In genomic region chrX:48405141-48405540, GRCm38 (mm10) we compare ENCODE assay signal across 12 mouse cellular contexts. TPM values are rescaled to one million over a fixed set of nuclear protein-coding genes. Genes with fewer than 3 reads are reported as not detected.
DNase-seq lines count a peak whose midpoint lies in the region; ATAC-seq lines count a peak whose summit lies in the region.
"Had no signal": no experiment of that assay in that cellular context is flagged by ENCODE, and none has a peak within 500 bp of the region (broad histone marks: within the 10 kb centered on the region; RNA-seq: fewer than 3 reads in every experiment).

No protein-coding gene starts in this region.

- whole genome bisulfite sequencing in liver, embryonic 12.5 days (ENCODE audit: insufficient replicate concordance): 43% methylated on average over 3 of the region's 3 CpGs
- WGBS in embryonic facial prominence, embryonic 14.5 days: 30% methylated on average over 3 of the region's 3 CpGs
- WGBS in heart, embryonic 16.5 days: 24% methylated on average over 3 of the region's 3 CpGs
- 40% methylated on average over 3 of the region's 3 CpGs for WGBS in kidney, embryonic 16.5 days

- no peaks in the 10 kb centered on the region for H3K27me3 ChIP-seq in liver, embryonic 12.5 days (replicated peaks)
- H3K27me3 ChIP-seq in embryonic facial prominence, embryonic 14.5 days (replicated peaks; ENCODE audit: control insufficient read depth, insufficient read depth, low read length): no peaks in the 10 kb centered on the region
- no peaks in the 10 kb centered on the region for H3K27me3 ChIP-seq in heart, embryonic 16.5 days (ENCODE audit: control insufficient read depth, insufficient read depth, low read length)
- H3K27me3 ChIP-seq in kidney, embryonic 16.5 days (ENCODE audit: insufficient read depth, low read length): no peaks in the 10 kb centered on the region

- no peak for ATAC-seq in liver, embryonic 12.5 days
- peak; percentile 70 for ATAC-seq in embryonic facial prominence, embryonic 14.5 days (ENCODE audit: low read depth)
- 0 out of 2 replicates have a peak, but pooled peaks have one; percentile 39 for ATAC-seq in heart, embryonic 16.5 days (replicated peaks; ENCODE audit: extremely low read depth, insufficient read depth, low FRiP score)
- peak; percentile 69 for ATAC-seq in monocyte, adult 5-6 weeks (replicated peaks; ENCODE audit: insufficient number of reproducible peaks, low FRiP score, low TSS enrichment, poor library complexity, severe bottlenecking)
- no peak for ATAC-seq in kidney, embryonic 16.5 days (ENCODE audit: low FRiP score, low TSS enrichment)

- no peak overlapping the region for H3K4me3 ChIP-seq in liver, embryonic 12.5 days
- H3K4me3 ChIP-seq in embryonic facial prominence, embryonic 14.5 days (ENCODE audit: low read depth, low read length): no peak overlapping the region
- H3K4me3 ChIP-seq in heart, embryonic 16.5 days (ENCODE audit: low read length): no peak overlapping the region
- no peak overlapping the region for H3K4me3 ChIP-seq in kidney, embryonic 16.5 days (ENCODE audit: low read length)
- H3K4me3 ChIP-seq: megakaryocyte, embryonic 14.5 days had no signal

- no peak overlapping the region for H3K27ac ChIP-seq in liver, embryonic 12.5 days
- H3K27ac ChIP-seq in embryonic facial prominence, embryonic 14.5 days (replicated peaks; ENCODE audit: low read depth, low read length): 0 out of 2 replicates have a peak overlapping the region, but pooled peaks have one; percentile 48
- peak overlapping the region; percentile 61 for H3K27ac ChIP-seq in heart, embryonic 16.5 days (ENCODE audit: low read length)
- H3K27ac ChIP-seq in kidney, embryonic 16.5 days (ENCODE audit: low read length): no peak overlapping the region
- H3K27ac ChIP-seq: hindbrain, embryonic 14.5 days had no signal

- H3K9ac ChIP-seq in liver, embryonic 12.5 days: no peak overlapping the region
- no peak overlapping the region for H3K9ac ChIP-seq in embryonic facial prominence, embryonic 14.5 days (ENCODE audit: low read depth, low read length)
- no peak overlapping the region for H3K9ac ChIP-seq in heart, embryonic 16.5 days (ENCODE audit: low read length)
- H3K9ac ChIP-seq in kidney, embryonic 16.5 days (replicated peaks; ENCODE audit: low read length): no peak overlapping the region
- H3K9ac ChIP-seq: hindbrain, embryonic 14.5 days had no signal

- H3K36me3 ChIP-seq in liver, embryonic 12.5 days: peaks cover 56% of the 10 kb centered on the region
- peaks cover 37% of the 10 kb centered on the region for H3K36me3 ChIP-seq in embryonic facial prominence, embryonic 14.5 days (ENCODE audit: control insufficient read depth, insufficient read depth, low read length)
- H3K36me3 ChIP-seq in heart, embryonic 16.5 days (ENCODE audit: control insufficient read depth, insufficient read depth): peaks cover 19% of the 10 kb centered on the region
- H3K36me3 ChIP-seq in kidney, embryonic 16.5 days (ENCODE audit: insufficient read depth, low read length): peaks cover 32% of the 10 kb centered on the region

- peaks cover 11% of the 10 kb centered on the region for H3K4me1 ChIP-seq in liver, embryonic 12.5 days
- H3K4me1 ChIP-seq in embryonic facial prominence, embryonic 14.5 days (ENCODE audit: control insufficient read depth, insufficient read depth, low read length): no peaks in the 10 kb centered on the region
- peaks cover 3% of the 10 kb centered on the region for H3K4me1 ChIP-seq in heart, embryonic 16.5 days (ENCODE audit: control insufficient read depth, insufficient read depth, low read length)
- H3K4me1 ChIP-seq in kidney, embryonic 16.5 days (ENCODE audit: insufficient read depth, low read length): no peaks in the 10 kb centered on the region

- peak; percentile 12 for DNase-seq in liver
- peak; percentile 67 for DNase-seq in embryonic facial prominence, embryonic 14.5 days (ENCODE audit: low spot score)
- no peak for DNase-seq in urinary bladder, postnatal 10 days (ENCODE audit: low spot score)
- no peak for DNase-seq in cerebellum, adult 8-10 months
- DNase-seq: kidney, postnatal 36 days; right cerebral cortex, adult 18-20 months had no signal

- H3K9me3 ChIP-seq in liver, embryonic 12.5 days (replicated peaks): no peaks in the 10 kb centered on the region
- no peaks in the 10 kb centered on the region for H3K9me3 ChIP-seq in embryonic facial prominence, embryonic 14.5 days (ENCODE audit: control insufficient read depth, low read length)
- H3K9me3 ChIP-seq in heart, embryonic 16.5 days (replicated peaks; ENCODE audit: control insufficient read depth, low read length): no peaks in the 10 kb centered on the region; the same call in 1 of the 2 replicates
- no peaks in the 10 kb centered on the region for H3K9me3 ChIP-seq in kidney, embryonic 16.5 days (ENCODE audit: low read length)

- no peak overlapping the region for H3K4me2 ChIP-seq in liver, embryonic 12.5 days
- no peak overlapping the region for H3K4me2 ChIP-seq in embryonic facial prominence, embryonic 14.5 days (ENCODE audit: low read depth, low read length)
- no peak overlapping the region for H3K4me2 ChIP-seq in heart, embryonic 16.5 days (ENCODE audit: low read depth, low read length)
- no peak overlapping the region for H3K4me2 ChIP-seq in kidney, embryonic 16.5 days (replicated peaks; ENCODE audit: low read depth, low read length)
- H3K4me2 ChIP-seq: hindbrain, embryonic 14.5 days had no signal

RNA-seq across cellular contexts. Expression of gene Elf4, which starts 57.8 kb away (rescaled TPM):
- 4.0 and 4.3 TPM in 2 replicates for polyA plus RNA-seq in liver, embryonic 12.5 days (2016; fragmentation: Nextera tagmentation; extraction: Ambion mirVana)
- 11.5 and 12.7 TPM in 2 replicates for polyA plus RNA-seq in embryonic facial prominence, embryonic 14.5 days (2014; fragmentation: Nextera tagmentation; extraction: Ambion mirVana)
- 10.0 and 10.1 TPM in 2 replicates for polyA plus RNA-seq in heart, embryonic 16.5 days (2015; fragmentation: Nextera tagmentation; extraction: Ambion mirVana)
- total RNA-seq in monocyte, adult 5-6 weeks (2017): 35.9 to 86.3 TPM (median 41.4 TPM) in 3 replicates
- 5.1 and 5.8 TPM in 2 replicates for polyA plus RNA-seq in kidney, embryonic 16.5 days (2015; fragmentation: Nextera tagmentation; extraction: Ambion mirVana)

Comparison
In these comparisons a context has a peak if more than half of its experiments do, and no peak if none do; other contexts are left out.
1. DNase-seq: peak in liver (single experiment) and embryonic facial prominence, embryonic 14.5 days (single experiment); none in urinary bladder, postnatal 10 days (single experiment) and cerebellum, adult 8-10 months (single experiment).
2. ATAC-seq: peak in embryonic facial prominence, embryonic 14.5 days (single experiment), heart, embryonic 16.5 days (single experiment) and monocyte, adult 5-6 weeks (single experiment); none in liver, embryonic 12.5 days (single experiment) and kidney, embryonic 16.5 days (single experiment).
3. H3K27ac ChIP-seq: peak in embryonic facial prominence, embryonic 14.5 days (single experiment) and heart, embryonic 16.5 days (single experiment); none in liver, embryonic 12.5 days (single experiment) and kidney, embryonic 16.5 days (single experiment).